Mouse (Mus musculus) olfactory bulb, adult 2 months (tissue): ENCODE data around the gene Lefty1.

ENCODE experiments used
- CTCF ChIP-seq: fragments of 200-500 bp; IDR thresholded peaks from 2 replicates; pipeline ENCODE4 v1.5.1; 2012; ENCODE audit warnings: low read depth, mild to moderate bottlenecking, low read length, moderate library complexity; ENCODE audit not compliant: insufficient read depth
- POLR2A ChIP-seq: fragments of 200-500 bp; IDR thresholded peaks from 2 replicates; pipeline ENCODE4 v1.6.1; 2012; ENCODE audit warnings: mild to moderate bottlenecking, low read depth, low read length, moderate library complexity; ENCODE audit not compliant: insufficient read depth

DNA sequence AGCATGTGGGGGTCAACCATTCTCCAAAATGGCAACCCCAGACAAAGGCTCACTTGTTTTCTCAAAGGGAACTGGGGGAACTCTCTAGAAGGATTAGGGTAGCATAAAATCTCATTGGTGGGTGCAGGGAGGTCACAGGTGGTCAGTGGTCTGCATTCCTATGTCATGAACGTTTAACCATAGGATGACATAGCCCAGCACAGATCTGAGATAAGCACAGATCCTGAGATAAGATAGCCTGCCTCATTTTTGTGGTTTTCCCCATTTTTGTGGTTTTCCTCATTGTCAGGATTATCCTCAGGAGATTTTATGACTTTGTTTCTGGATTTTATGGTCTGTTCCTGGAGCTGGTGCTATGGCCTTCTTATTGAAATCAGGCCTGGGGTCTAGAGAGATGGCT, 17.8 kb upstream of the Lefty1 start:
- TF ChIP-seq CTCF (no peak), POLR2A (no peak)
